Mouse (Mus musculus): ENCODE data around the gene Tma16. TPM values are rescaled to one million over a fixed set of nuclear protein-coding genes. Genes with fewer than 3 reads are reported as not detected.

Gene Tma16
- polyA plus RNA-seq, 1 experiment from 2014 or later, result 10.4 TPM

- Histone ChIP-seq H3K27me3 (ENCODE audit: insufficient read depth, low read length) (no peaks in the 10 kb centered on the region), H3K9ac (ENCODE audit: low read depth, low read length) (no peak overlapping the region), H3K9me3 (replicated peaks; ENCODE audit: low read length) (no peaks in the 10 kb centered on the region), H3K4me3 (replicated peaks; ENCODE audit: low read depth, low read length) (no peak overlapping the region), H3K4me2 (ENCODE audit: low read length) (no peak overlapping the region), H3K36me3 (ENCODE audit: insufficient read depth, low read length) (no peaks in the 10 kb centered on the region), H3K27ac (no peak overlapping the region), H3K4me1 (replicated peaks; ENCODE audit: insufficient read depth, low read length) (no peaks in the 10 kb centered on the region)
- ATAC-seq (replicated peaks; ENCODE audit: low FRiP score, low read depth) (peak; percentile 82; the same call in 1 of the 2 replicates), DNase-seq (ENCODE audit: low spot score) (peak; percentile 82)
- TF ChIP-seq CTCF (IDR thresholded peaks at IDR 0.05; ENCODE audit: low read depth), result peak; percentile 80
- WGBS, result 7% methylated on average over 8 of the region's 8 CpGs
Measured at GRCm38 (mm10) chr8:66495726-66496125, 9.4 kb upstream of the Tma16 start.

GRCm38 (mm10) chr8:66494496-66494895, 8.2 kb upstream of the Tma16 start:
- Histone ChIP-seq H3K27ac (no peak overlapping the region), H3K9ac (ENCODE audit: low read depth, low read length) (no peak overlapping the region), H3K4me3 (replicated peaks; ENCODE audit: low read depth, low read length) (no peak overlapping the region), H3K27me3 (ENCODE audit: insufficient read depth, low read length) (no peaks in the 10 kb centered on the region), H3K4me1 (replicated peaks; ENCODE audit: insufficient read depth, low read length) (no peaks in the 10 kb centered on the region), H3K4me2 (ENCODE audit: low read length) (no peak overlapping the region), H3K9me3 (replicated peaks; ENCODE audit: low read length) (no peaks in the 10 kb centered on the region), H3K36me3 (ENCODE audit: insufficient read depth, low read length) (no peaks in the 10 kb centered on the region)
- WGBS, result 50% methylated on average over 2 of the region's 2 CpGs
- no peak for DNase-seq (ENCODE audit: low spot score)
- no peak for ATAC-seq (replicated peaks; ENCODE audit: low FRiP score, low read depth)
- TF ChIP-seq CTCF (IDR thresholded peaks at IDR 0.05; ENCODE audit: low read depth), result no peak

DNA sequence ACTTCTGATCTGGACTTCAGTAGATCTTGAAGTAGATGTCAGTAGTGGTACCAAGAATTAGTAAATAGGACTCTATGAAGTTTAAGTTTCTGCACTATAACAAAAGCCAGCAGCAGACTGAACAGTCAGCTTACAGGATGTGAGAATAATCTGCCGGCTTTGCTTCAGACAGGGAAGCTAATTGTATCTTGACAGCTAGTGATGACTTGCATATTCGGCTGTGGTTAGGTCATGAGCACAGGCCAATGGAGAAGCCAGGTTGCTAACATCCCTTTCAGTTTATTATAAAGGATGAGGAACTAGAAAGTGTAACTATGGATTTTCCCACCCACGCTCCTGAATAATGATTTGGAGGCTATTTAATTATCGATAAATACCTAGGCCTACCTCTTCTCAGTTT, 4.3 kb upstream of the Tma16 start:
- ATAC-seq (replicated peaks; ENCODE audit: low FRiP score, low read depth) (no peak), DNase-seq (ENCODE audit: low spot score) (no peak)
- H3K4me1 ChIP-seq (replicated peaks; ENCODE audit: insufficient read depth, low read length), result no peaks in the 10 kb centered on the region
- H3K4me3 ChIP-seq (replicated peaks; ENCODE audit: low read depth, low read length), result no peak overlapping the region
- TF ChIP-seq CTCF (IDR thresholded peaks at IDR 0.05; ENCODE audit: low read depth), result no peak
- H3K9me3 ChIP-seq (replicated peaks; ENCODE audit: low read length), result no peaks in the 10 kb centered on the region
- no peak overlapping the region for H3K9ac ChIP-seq (ENCODE audit: low read depth, low read length)
- H3K27ac ChIP-seq, result no peak overlapping the region
- H3K36me3 ChIP-seq (ENCODE audit: insufficient read depth, low read length), result no peaks in the 10 kb centered on the region
- 81% methylated on average over 4 of the region's 4 CpGs for WGBS
- H3K4me2 ChIP-seq (ENCODE audit: low read length), result no peak overlapping the region
- H3K27me3 ChIP-seq (ENCODE audit: insufficient read depth, low read length), result no peaks in the 10 kb centered on the region

GRCm38 (mm10) chr8:66488556-66488955, 2.2 kb upstream of the Tma16 start:
- H3K27me3 ChIP-seq (ENCODE audit: insufficient read depth, low read length), result no peaks in the 10 kb centered on the region
- H3K9ac ChIP-seq (ENCODE audit: low read depth, low read length), result no peak overlapping the region
- H3K4me2 ChIP-seq (ENCODE audit: low read length), result no peak overlapping the region
- ATAC-seq (replicated peaks; ENCODE audit: low FRiP score, low read depth) (no peak), DNase-seq (ENCODE audit: low spot score) (no peak)
- no peaks in the 10 kb centered on the region for H3K9me3 ChIP-seq (replicated peaks; ENCODE audit: low read length)
- H3K4me3 ChIP-seq (replicated peaks; ENCODE audit: low read depth, low read length), result no peak overlapping the region
- no peaks in the 10 kb centered on the region for H3K4me1 ChIP-seq (replicated peaks; ENCODE audit: insufficient read depth, low read length)
- no peak overlapping the region for H3K27ac ChIP-seq
- WGBS, result 46% methylated on average over 3 of the region's 3 CpGs
- H3K36me3 ChIP-seq (ENCODE audit: insufficient read depth, low read length), result 0 out of 2 replicates have a peak, but pooled peaks cover 2% of the 10 kb centered on the region
- TF ChIP-seq CTCF (IDR thresholded peaks at IDR 0.05; ENCODE audit: low read depth), result no peak

- no peaks in the 10 kb centered on the region for H3K9me3 ChIP-seq (replicated peaks; ENCODE audit: low read length)
- DNase-seq (ENCODE audit: low spot score) (no peak), ATAC-seq (replicated peaks; ENCODE audit: low FRiP score, low read depth) (no peak)
- TF ChIP-seq CTCF (IDR thresholded peaks at IDR 0.05; ENCODE audit: low read depth), result no peak
- 98% methylated on average over 3 of the region's 3 CpGs for WGBS
- no peak overlapping the region for H3K4me2 ChIP-seq (ENCODE audit: low read length)
- peaks cover 32% of the 10 kb centered on the region for H3K36me3 ChIP-seq (ENCODE audit: insufficient read depth, low read length)
- H3K27ac ChIP-seq, result no peak overlapping the region
- no peak overlapping the region for H3K4me3 ChIP-seq (replicated peaks; ENCODE audit: low read depth, low read length)
- H3K9ac ChIP-seq (ENCODE audit: low read depth, low read length), result no peak overlapping the region
- H3K4me1 ChIP-seq (replicated peaks; ENCODE audit: insufficient read depth, low read length), result no peaks in the 10 kb centered on the region
- no peaks in the 10 kb centered on the region for H3K27me3 ChIP-seq (ENCODE audit: insufficient read depth, low read length)
Measured at GRCm38 (mm10) chr8:66476880-66477279, 9.4 kb downstream of the Tma16 start.

- H3K9me3 ChIP-seq (replicated peaks; ENCODE audit: low read length), result no peaks in the 10 kb centered on the region
- no peak for TF ChIP-seq CTCF (IDR thresholded peaks at IDR 0.05; ENCODE audit: low read depth)
- no peaks in the 10 kb centered on the region for H3K4me1 ChIP-seq (replicated peaks; ENCODE audit: insufficient read depth, low read length)
- no peaks in the 10 kb centered on the region for H3K27me3 ChIP-seq (ENCODE audit: insufficient read depth, low read length)
- ATAC-seq (replicated peaks; ENCODE audit: low FRiP score, low read depth) (no peak), DNase-seq (ENCODE audit: low spot score) (no peak)
- WGBS, result 88% methylated on average over 3 of the region's 3 CpGs
- no peak overlapping the region for H3K9ac ChIP-seq (ENCODE audit: low read depth, low read length)
- no peak overlapping the region for H3K4me3 ChIP-seq (replicated peaks; ENCODE audit: low read depth, low read length)
- no peak overlapping the region for H3K4me2 ChIP-seq (ENCODE audit: low read length)
- no peak overlapping the region for H3K27ac ChIP-seq
- no peaks in the 10 kb centered on the region for H3K36me3 ChIP-seq (ENCODE audit: insufficient read depth, low read length)
Measured at GRCm38 (mm10) chr8:66469821-66470220, 16.5 kb downstream of the Tma16 start.

- Histone ChIP-seq H3K4me3 (replicated peaks; ENCODE audit: low read depth, low read length) (no peak overlapping the region), H3K4me2 (ENCODE audit: low read length) (no peak overlapping the region), H3K27me3 (ENCODE audit: insufficient read depth, low read length) (no peaks in the 10 kb centered on the region), H3K36me3 (ENCODE audit: insufficient read depth, low read length) (no peaks in the 10 kb centered on the region), H3K4me1 (replicated peaks; ENCODE audit: insufficient read depth, low read length) (no peaks in the 10 kb centered on the region), H3K9me3 (replicated peaks; ENCODE audit: low read length) (no peaks in the 10 kb centered on the region), H3K9ac (ENCODE audit: low read depth, low read length) (no peak overlapping the region), H3K27ac (no peak overlapping the region)
- ATAC-seq (replicated peaks; ENCODE audit: low FRiP score, low read depth) (no peak), DNase-seq (ENCODE audit: low spot score) (no peak)
- TF ChIP-seq CTCF (IDR thresholded peaks at IDR 0.05; ENCODE audit: low read depth), result peak; percentile 39; the same call in 1 of the 2 replicates
Measured at GRCm38 (mm10) chr8:66457057-66457456, 29.3 kb downstream of the Tma16 start.
